Mouse (Mus musculus): ENCODE measurements at regions not wholly inside any gene's neighbourhood (a gene's known extent, or its start where the extent isn't known, plus 50 kb on each side); places are given as distances from the start of the nearest gene placed in this dataset.

- Histone ChIP-seq H3K36me3 (no peaks in the 10 kb centered on the region), H3K9ac (no peak overlapping the region), H3K4me3 (replicated peaks) (no peak overlapping the region), H3K4me2 (replicated peaks) (no peak overlapping the region), H3K27ac (no peak overlapping the region), H3K27me3 (replicated peaks) (no peaks in the 10 kb centered on the region), H3K9me3 (no peaks in the 10 kb centered on the region), H3K4me1 (replicated peaks) (no peaks in the 10 kb centered on the region)
- WGBS = 87% methylated on average over 2 of the region's 2 CpGs
- no peak for ATAC-seq
Measured at GRCm38 (mm10) chr16:71835325-71835724, 472.8 kb upstream of the Robo1 start.

DNA sequence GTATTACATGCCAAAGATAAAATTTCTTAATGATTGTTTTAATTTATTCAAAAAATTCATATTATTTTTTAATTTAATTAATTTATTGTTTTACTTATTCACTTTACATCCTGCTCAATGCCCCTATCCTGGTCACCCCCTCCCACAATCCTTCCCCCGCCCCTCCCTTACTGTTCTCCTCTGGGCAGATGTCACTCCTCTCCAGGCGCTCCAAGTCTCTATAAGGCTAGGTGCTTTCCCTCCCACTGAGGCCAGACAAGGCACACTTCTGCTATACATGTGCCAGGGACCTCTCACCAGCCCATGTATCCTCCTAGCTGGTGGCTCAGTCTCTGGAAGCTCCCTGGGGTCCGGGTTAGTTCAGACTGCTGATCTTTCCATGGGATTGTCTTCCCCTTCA, 458.0 kb upstream of the Robo1 start:
- ATAC-seq = no peak
- no peaks in the 10 kb centered on the region for H3K36me3 ChIP-seq
- WGBS = 90% methylated on average over 3 of the region's 3 CpGs

GRCm38 (mm10) chr16:71851590-71852190, 456.4 kb upstream of the Robo1 start:
- H3K27me3 ChIP-seq (replicated peaks) = no peaks in the 10 kb centered on the region
- WGBS = 45% methylated on average over 3 of the region's 3 CpGs
- H3K36me3 ChIP-seq = no peaks in the 10 kb centered on the region
- no peak overlapping the region for H3K4me2 ChIP-seq (replicated peaks)
- H3K9me3 ChIP-seq = no peaks in the 10 kb centered on the region
- no peak overlapping the region for H3K27ac ChIP-seq
- no peak overlapping the region for H3K9ac ChIP-seq
- ATAC-seq = no peak
- no peaks in the 10 kb centered on the region for H3K4me1 ChIP-seq (replicated peaks)
- no peak overlapping the region for H3K4me3 ChIP-seq (replicated peaks)

More for the DNA sequence above, 458.0 kb upstream of the Robo1 start:
- Histone ChIP-seq H3K9me3 (no peaks in the 10 kb centered on the region), H3K9ac (no peak overlapping the region), H3K27me3 (replicated peaks) (no peaks in the 10 kb centered on the region), H3K4me1 (replicated peaks) (no peaks in the 10 kb centered on the region), H3K4me3 (replicated peaks) (no peak overlapping the region), H3K4me2 (replicated peaks) (no peak overlapping the region), H3K27ac (no peak overlapping the region)

DNA sequence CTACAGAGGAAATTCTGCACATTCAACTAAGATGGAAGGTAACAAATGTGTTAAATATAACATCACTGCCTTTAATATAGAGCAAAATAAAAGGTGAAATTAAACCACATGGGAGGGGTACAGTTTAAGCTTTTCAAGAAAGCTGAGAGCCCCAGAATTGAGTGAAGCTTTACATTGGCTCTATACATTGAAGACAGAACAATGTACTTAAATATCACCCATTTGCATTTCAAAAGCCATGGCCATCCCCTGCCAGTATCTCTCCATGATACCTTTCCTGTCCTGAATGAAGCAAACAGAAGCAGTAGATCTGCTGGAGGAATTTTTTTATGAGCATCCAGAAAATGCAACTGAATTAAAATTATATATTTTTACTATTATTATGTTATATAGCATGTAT, 450.2 kb upstream of the Robo1 start:
- Histone ChIP-seq H3K4me2 (replicated peaks) (no peak overlapping the region), H3K36me3 (no peaks in the 10 kb centered on the region), H3K9me3 (no peaks in the 10 kb centered on the region), H3K9ac (no peak overlapping the region), H3K27ac (no peak overlapping the region), H3K27me3 (replicated peaks) (no peaks in the 10 kb centered on the region), H3K4me3 (replicated peaks) (no peak overlapping the region), H3K4me1 (replicated peaks) (no peaks in the 10 kb centered on the region)
- no peak for ATAC-seq

DNA sequence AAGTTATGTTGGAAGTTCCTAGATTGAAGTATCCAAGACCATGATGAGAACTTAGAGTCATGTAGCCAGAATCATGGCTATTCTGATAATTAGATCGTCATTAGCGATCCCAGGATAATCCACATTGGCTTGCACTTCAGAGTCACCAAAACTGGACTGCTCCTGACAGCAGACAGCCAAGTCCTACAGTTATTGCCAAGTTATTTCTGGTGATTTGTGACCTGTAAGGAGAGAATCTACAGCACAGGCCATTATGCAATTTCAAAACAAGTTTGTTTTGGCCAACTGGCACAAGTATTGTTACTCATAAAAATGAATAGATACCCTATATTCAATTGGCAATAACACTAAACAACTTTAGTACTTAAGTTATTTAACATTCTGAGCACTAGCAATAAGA, 447.9 kb upstream of the Robo1 start:
- H3K36me3 ChIP-seq = no peaks in the 10 kb centered on the region
- no peak overlapping the region for H3K27ac ChIP-seq
- ATAC-seq = no peak
- H3K4me2 ChIP-seq (replicated peaks) = no peak overlapping the region
- H3K4me1 ChIP-seq (replicated peaks) = no peaks in the 10 kb centered on the region
- H3K9ac ChIP-seq = no peak overlapping the region
- H3K4me3 ChIP-seq (replicated peaks) = no peak overlapping the region
- WGBS = 92% methylated on average over 2 of the region's 2 CpGs
- H3K27me3 ChIP-seq (replicated peaks) = no peaks in the 10 kb centered on the region
- H3K9me3 ChIP-seq = no peaks in the 10 kb centered on the region

DNA sequence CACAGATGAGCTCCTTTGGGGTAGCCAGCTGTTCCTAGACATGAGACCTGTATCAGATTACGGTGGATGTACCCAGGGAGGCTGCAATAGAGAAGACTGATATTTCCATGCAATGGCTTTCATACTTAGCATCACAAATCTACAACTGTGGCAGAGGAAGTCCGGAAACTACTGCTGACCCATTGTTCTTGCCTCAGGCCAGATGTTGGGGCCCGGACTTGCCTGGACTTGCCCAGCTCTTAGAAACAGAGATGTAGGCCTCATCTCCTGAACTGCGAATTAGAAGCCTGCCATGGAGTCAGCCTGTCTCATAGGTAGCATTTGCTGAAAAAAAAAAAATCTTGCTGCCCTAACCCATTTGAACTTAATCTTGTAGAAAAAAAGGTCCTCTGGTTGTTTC, 422.4 kb upstream of the Robo1 start:
- H3K36me3 ChIP-seq = no peaks in the 10 kb centered on the region
- WGBS = 88% methylated on average over 4 of the region's 4 CpGs

GRCm38 (mm10) chr16:71889679-71890078, 418.4 kb upstream of the Robo1 start:
- no peak overlapping the region for H3K27ac ChIP-seq
- H3K4me3 ChIP-seq (replicated peaks) = no peak overlapping the region
- H3K27me3 ChIP-seq (replicated peaks) = no peaks in the 10 kb centered on the region
- no peaks in the 10 kb centered on the region for H3K9me3 ChIP-seq
- no peak for ATAC-seq
- H3K36me3 ChIP-seq = no peaks in the 10 kb centered on the region
- 90% methylated on average over 2 of the region's 2 CpGs for WGBS
- H3K9ac ChIP-seq = no peak overlapping the region
- no peak overlapping the region for H3K4me2 ChIP-seq (replicated peaks)
- H3K4me1 ChIP-seq (replicated peaks) = no peaks in the 10 kb centered on the region

More for the DNA sequence above, 422.4 kb upstream of the Robo1 start:
- H3K27ac ChIP-seq = no peak overlapping the region
- no peaks in the 10 kb centered on the region for H3K9me3 ChIP-seq
- H3K9ac ChIP-seq = no peak overlapping the region
- H3K27me3 ChIP-seq (replicated peaks) = no peaks in the 10 kb centered on the region
- H3K4me2 ChIP-seq (replicated peaks) = no peak overlapping the region
- H3K4me1 ChIP-seq (replicated peaks) = no peaks in the 10 kb centered on the region
- ATAC-seq = no peak
- H3K4me3 ChIP-seq (replicated peaks) = no peak overlapping the region

- WGBS = 88% methylated on average over 13 of the region's 13 CpGs
- Histone ChIP-seq H3K4me1 (replicated peaks) (no peaks in the 10 kb centered on the region), H3K27me3 (replicated peaks) (no peaks in the 10 kb centered on the region), H3K9ac (no peak overlapping the region), H3K9me3 (no peaks in the 10 kb centered on the region), H3K36me3 (no peaks in the 10 kb centered on the region), H3K4me2 (replicated peaks) (no peak overlapping the region), H3K4me3 (replicated peaks) (no peak overlapping the region), H3K27ac (no peak overlapping the region)
- ATAC-seq = no peak
Measured at GRCm38 (mm10) chr16:71923111-71923510, 385.0 kb upstream of the Robo1 start.

DNA sequence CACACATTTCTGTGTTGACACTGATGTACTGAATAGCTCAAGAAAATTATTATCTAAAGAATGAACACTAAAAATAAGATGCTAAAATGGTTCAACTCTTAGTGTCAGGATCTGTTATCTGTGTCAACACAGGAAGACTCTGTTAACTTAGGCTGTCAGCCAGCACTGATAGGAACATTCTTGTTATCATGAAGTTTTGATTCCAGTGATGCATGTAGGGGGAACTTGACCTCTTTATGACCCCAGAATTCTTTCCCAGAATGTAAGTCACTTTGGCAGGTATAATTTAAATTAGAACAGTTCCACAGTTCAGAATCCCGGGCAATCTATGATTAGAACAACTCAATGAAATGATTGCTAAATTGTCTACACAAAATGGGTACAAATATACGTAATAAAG, 363.9 kb upstream of the Robo1 start:
- Histone ChIP-seq H3K27ac (no peak overlapping the region), H3K9me3 (no peaks in the 10 kb centered on the region), H3K36me3 (no peaks in the 10 kb centered on the region), H3K9ac (no peak overlapping the region), H3K4me2 (replicated peaks) (no peak overlapping the region), H3K4me1 (replicated peaks) (no peaks in the 10 kb centered on the region), H3K4me3 (replicated peaks) (no peak overlapping the region), H3K27me3 (replicated peaks) (no peaks in the 10 kb centered on the region)
- no peak for ATAC-seq
- 63% methylated on average over 2 of the region's 2 CpGs for WGBS

DNA sequence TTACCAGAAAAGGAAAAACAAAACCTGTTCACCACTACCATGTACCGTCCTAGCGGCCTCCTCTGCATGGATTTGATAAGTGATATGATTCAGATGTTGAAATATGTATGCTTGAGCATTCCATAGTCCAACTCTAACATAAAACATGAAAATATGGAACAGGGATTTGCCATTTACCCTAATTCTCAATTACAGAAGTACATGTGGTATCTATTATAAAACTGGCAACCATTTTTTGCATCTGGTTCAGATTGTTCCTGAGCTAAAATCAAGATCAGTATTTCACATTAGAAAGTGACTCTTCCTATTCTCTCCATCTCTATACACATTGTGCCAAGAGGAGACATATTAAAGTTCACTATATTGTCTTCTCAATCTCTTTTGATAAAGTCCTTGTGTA, 363.3 kb upstream of the Robo1 start:
- ATAC-seq = no peak
- Histone ChIP-seq H3K27ac (no peak overlapping the region), H3K4me3 (replicated peaks) (no peak overlapping the region), H3K4me1 (replicated peaks) (no peaks in the 10 kb centered on the region), H3K9me3 (no peaks in the 10 kb centered on the region), H3K9ac (no peak overlapping the region), H3K27me3 (replicated peaks) (no peaks in the 10 kb centered on the region), H3K36me3 (no peaks in the 10 kb centered on the region), H3K4me2 (replicated peaks) (no peak overlapping the region)
- WGBS = 83% methylated on average over 2 of the region's 2 CpGs

- ATAC-seq = no peak
- WGBS = 61% methylated on average over 2 of the region's 2 CpGs
- H3K27ac ChIP-seq = no peak overlapping the region
Measured at GRCm38 (mm10) chr16:71952879-71953406, 355.2 kb upstream of the Robo1 start.

DNA sequence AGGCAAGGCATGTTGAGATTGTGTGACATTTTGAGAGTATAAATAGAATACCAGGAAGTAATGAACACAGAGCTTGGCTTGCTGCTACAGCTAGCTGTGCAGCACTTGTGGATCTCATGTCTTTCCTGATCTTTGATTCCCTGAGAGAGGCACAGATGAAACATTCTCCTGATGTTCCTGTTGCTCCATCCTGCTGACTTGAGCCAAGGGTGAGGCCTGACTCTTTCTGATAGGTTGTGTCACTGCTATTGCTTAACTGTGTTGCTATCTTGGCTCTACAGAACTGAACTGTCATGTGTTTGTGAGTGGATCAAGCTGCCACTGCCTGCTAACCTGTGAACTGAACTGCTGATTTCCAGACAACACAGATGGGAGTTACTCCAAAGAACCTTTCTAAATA, 344.5 kb upstream of the Robo1 start:
- H3K4me1 ChIP-seq (replicated peaks) = no peaks in the 10 kb centered on the region
- H3K4me3 ChIP-seq (replicated peaks) = no peak overlapping the region
- no peak overlapping the region for H3K27ac ChIP-seq
- ATAC-seq = no peak
- no peaks in the 10 kb centered on the region for H3K36me3 ChIP-seq
- H3K4me2 ChIP-seq (replicated peaks) = no peak overlapping the region
- H3K27me3 ChIP-seq (replicated peaks) = no peaks in the 10 kb centered on the region
- H3K9me3 ChIP-seq = no peaks in the 10 kb centered on the region
- H3K9ac ChIP-seq = no peak overlapping the region

More at GRCm38 (mm10) chr16:71952879-71953406, 355.2 kb upstream of the Robo1 start:
- H3K4me3 ChIP-seq (replicated peaks) = no peak overlapping the region
- H3K9ac ChIP-seq = no peak overlapping the region
- H3K36me3 ChIP-seq = no peaks in the 10 kb centered on the region
- H3K27me3 ChIP-seq (replicated peaks) = no peaks in the 10 kb centered on the region
- no peak overlapping the region for H3K4me2 ChIP-seq (replicated peaks)
- H3K4me1 ChIP-seq (replicated peaks) = no peaks in the 10 kb centered on the region
- no peaks in the 10 kb centered on the region for H3K9me3 ChIP-seq

DNA sequence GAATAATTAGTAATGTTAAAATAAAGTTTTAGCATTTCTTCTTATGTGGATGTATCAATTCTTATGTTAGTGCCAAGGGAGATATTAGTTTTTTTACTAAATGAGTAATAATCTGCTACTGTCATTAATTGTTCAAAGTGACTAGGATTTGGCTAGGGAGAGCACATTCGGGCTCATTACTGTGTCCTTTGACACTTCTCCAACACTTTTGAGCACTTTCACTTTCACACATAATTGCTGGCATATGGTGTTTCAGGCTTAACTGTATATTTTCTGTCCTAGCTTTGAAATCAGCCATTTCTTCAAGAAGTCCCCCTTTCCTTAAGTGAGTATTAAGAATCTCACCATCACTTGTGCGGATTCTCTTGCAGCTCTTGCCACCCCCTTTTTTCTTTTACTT, 334.3 kb upstream of the Robo1 start:
- no peak overlapping the region for H3K4me2 ChIP-seq (replicated peaks)
- no peak overlapping the region for H3K9ac ChIP-seq
- no peaks in the 10 kb centered on the region for H3K36me3 ChIP-seq
- no peaks in the 10 kb centered on the region for H3K4me1 ChIP-seq (replicated peaks)
- no peaks in the 10 kb centered on the region for H3K27me3 ChIP-seq (replicated peaks)
- H3K4me3 ChIP-seq (replicated peaks) = no peak overlapping the region
- 86% methylated on average over 2 of the region's 2 CpGs for WGBS
- no peak overlapping the region for H3K27ac ChIP-seq
- ATAC-seq = no peak
- H3K9me3 ChIP-seq = no peaks in the 10 kb centered on the region
